Mouse (Mus musculus) small intestine, adult 2 months (tissue): ENCODE measurements around the gene Shmt2. TPM values are rescaled to one million over a fixed set of nuclear protein-coding genes. Genes with fewer than 3 reads are reported as not detected.

Experiments
- H3K27ac ChIP-seq: fragments of 200-500 bp; 2 replicates; pipeline ENCODE4 v1.5.1; 2012; ENCODE audit warnings: low read depth, low read length, control low read depth, inconsistent platforms; ENCODE audit not compliant: insufficient read depth
- H3K27me3 ChIP-seq: fragments of 200-500 bp; 2 replicates; pipeline ENCODE4 v1.6.1; 2012; ENCODE audit warnings: mild to moderate bottlenecking, moderate library complexity, low read length, inconsistent platforms; ENCODE audit not compliant: control insufficient read depth, insufficient read depth
- H3K36me3 ChIP-seq: fragments of 200-500 bp; 2 replicates; pipeline ENCODE4 v1.6.1; 2012; ENCODE audit warnings: mild to moderate bottlenecking, low read length, control low read depth, inconsistent platforms; ENCODE audit not compliant: control insufficient read depth, insufficient read depth
- H3K4me1 ChIP-seq: fragments of 200-500 bp; 2 replicates; pipeline ENCODE4 v1.6.1; 2012; ENCODE audit warnings: low read length, inconsistent platforms, mixed read lengths; ENCODE audit not compliant: control insufficient read depth, insufficient read depth, insufficient read length
- H3K4me3 ChIP-seq: fragments of 200-500 bp; 2 replicates; pipeline ENCODE4 v1.5.1; 2012; ENCODE audit warnings: low read depth, mild to moderate bottlenecking, control low read depth, inconsistent platforms, low read length, moderate library complexity
- CTCF ChIP-seq: fragments of 200-500 bp; IDR thresholded peaks from 2 replicates; pipeline ENCODE4 v1.5.1; 2012; ENCODE audit warnings: low read depth, mild to moderate bottlenecking, control low read depth, inconsistent platforms, low read length, moderate library complexity, mixed read lengths; ENCODE audit not compliant: insufficient replicate concordance, insufficient read length; ENCODE audit errors: extremely low read depth
- POLR2A ChIP-seq: fragments of 200-500 bp; IDR thresholded peaks from 2 replicates; pipeline ENCODE4 v1.6.1; 2012; ENCODE audit warnings: low read depth, mild to moderate bottlenecking, control low read depth, inconsistent platforms, low read length, moderate library complexity
- WGBS: fragments of 180-500 bp; shearing (Covaris S2); methylation state at CpG from one replicate; pipeline ENCODE4 v1.1.7; 2018; 5-methylcytosine and 5-hydroxymethylcytosine counted together
- polyA plus RNA-seq: library from polyadenylated mRNA; depleted of rRNA; stranded (reverse); fragments of >200 nt; gene quantifications from 2 replicates; pipeline ENCODE4 v1.2.3, GENCODE M21; 2012

Shmt2 gene
- polyA plus RNA-seq, 1 experiment = 49.6 TPM

- peak overlapping the region; percentile 79 for H3K4me3 ChIP-seq
- no peak overlapping the region for H3K27ac ChIP-seq
- H3K4me1 ChIP-seq = peaks cover 7% of the 10 kb centered on the region
- 2% methylated on average over 12 of the region's 12 CpGs for WGBS
- peaks cover 26% of the 10 kb centered on the region for H3K27me3 ChIP-seq
- H3K36me3 ChIP-seq = peaks cover 10% of the 10 kb centered on the region
- TF ChIP-seq POLR2A (no peak), CTCF (no peak)
These were observed 598 bp downstream of the Shmt2 start for GRCm38 (mm10) chr10:127521611-127522080.

GRCm38 (mm10) chr10:127520714-127521357 lies 1.4 kb downstream of the Shmt2 start:
- Histone ChIP-seq H3K4me3 (peak overlapping the region; percentile 23; the same call in 1 of the 2 replicates), H3K4me1 (peaks cover 6% of the 10 kb centered on the region), H3K36me3 (peaks cover 10% of the 10 kb centered on the region), H3K27ac (no peak overlapping the region), H3K27me3 (peaks cover 18% of the 10 kb centered on the region)
- TF ChIP-seq POLR2A (no peak), CTCF (no peak)
- 82% methylated on average over 20 of the region's 20 CpGs for WGBS

GRCm38 (mm10) chr10:127519903-127520713 lies 2.1 kb downstream of the Shmt2 start:
- WGBS = 94% methylated on average over 37 of the region's 37 CpGs
- Histone ChIP-seq H3K4me1 (peaks cover 6% of the 10 kb centered on the region), H3K4me3 (no peak overlapping the region), H3K27ac (no peak overlapping the region), H3K27me3 (peaks cover 11% of the 10 kb centered on the region), H3K36me3 (peaks cover 10% of the 10 kb centered on the region)
- TF ChIP-seq CTCF (no peak), POLR2A (no peak)

GRCm38 (mm10) chr10:127519041-127519701 lies 3.1 kb downstream of the Shmt2 start:
- Histone ChIP-seq H3K36me3 (peaks cover 10% of the 10 kb centered on the region), H3K27ac (no peak overlapping the region), H3K4me3 (no peak overlapping the region), H3K4me1 (peaks cover 6% of the 10 kb centered on the region), H3K27me3 (peaks cover 2% of the 10 kb centered on the region)
- no peak for TF ChIP-seq POLR2A
- TF ChIP-seq CTCF = no peak
- 92% methylated on average over 26 of the region's 26 CpGs for WGBS

- Histone ChIP-seq H3K27ac (no peak overlapping the region), H3K4me3 (no peak overlapping the region), H3K27me3 (peaks cover 10% of the 10 kb centered on the region), H3K36me3 (peaks cover 10% of the 10 kb centered on the region), H3K4me1 (peaks cover 14% of the 10 kb centered on the region)
- no peak for TF ChIP-seq CTCF
- 96% methylated on average over 22 of the region's 22 CpGs for WGBS
These were observed 4.3 kb downstream of the Shmt2 start for GRCm38 (mm10) chr10:127517941-127518340.

GRCm38 (mm10) chr10:127516576-127517260 lies 5.5 kb downstream of the Shmt2 start:
- Histone ChIP-seq H3K4me3 (0 out of 2 replicates have a peak overlapping the region, but pooled peaks have one; percentile 6), H3K27me3 (peaks cover 15% of the 10 kb centered on the region), H3K4me1 (peaks cover 15% of the 10 kb centered on the region), H3K36me3 (peaks cover 10% of the 10 kb centered on the region), H3K27ac (no peak overlapping the region)
- 34% methylated on average over 30 of the region's 30 CpGs for WGBS
- no peak for TF ChIP-seq POLR2A
- no peak for TF ChIP-seq CTCF
